Mouse (Mus musculus): ENCODE results near the gene Fcgr2b. TPM values are rescaled to one million over a fixed set of nuclear protein-coding genes. Genes with fewer than 3 reads are reported as not detected.
"Not testable (repeated sequence)": the region's sequence is repeated elsewhere in the genome, so short reads cannot be mapped to it uniquely, and the experiment has no call there.

Fcgr2b gene
- polyA plus RNA-seq (2012; rRNA removed) = 7.0 and 8.1 TPM in 2 replicates

DNA sequence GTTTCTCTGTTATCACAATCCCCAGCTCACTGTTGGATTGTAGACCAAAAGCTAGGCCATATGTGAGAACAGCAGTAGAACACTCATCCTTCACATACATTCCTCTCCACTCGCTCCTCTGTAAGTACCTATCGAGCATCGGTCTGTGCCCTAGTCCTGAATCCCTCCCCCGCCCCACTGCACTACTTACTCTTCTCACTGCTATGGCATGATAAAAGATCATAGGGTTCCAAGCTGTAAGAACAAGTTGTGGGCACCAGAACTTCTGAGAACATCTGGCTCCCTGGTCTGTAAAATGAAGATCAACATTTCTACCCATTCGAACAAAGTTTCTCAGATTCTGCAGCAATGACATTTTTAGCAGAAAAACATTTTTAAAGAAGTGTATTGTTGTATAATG is at the start of gene Fcgr2b:
Gene Fcgr2b (minus strand): TSS at position 101 of the 400 bp plus-strand sequence.
- no peak for DNase-seq (ENCODE audit: extremely low spot score in 1 of 2, low spot score in 1 of 2)

DNA sequence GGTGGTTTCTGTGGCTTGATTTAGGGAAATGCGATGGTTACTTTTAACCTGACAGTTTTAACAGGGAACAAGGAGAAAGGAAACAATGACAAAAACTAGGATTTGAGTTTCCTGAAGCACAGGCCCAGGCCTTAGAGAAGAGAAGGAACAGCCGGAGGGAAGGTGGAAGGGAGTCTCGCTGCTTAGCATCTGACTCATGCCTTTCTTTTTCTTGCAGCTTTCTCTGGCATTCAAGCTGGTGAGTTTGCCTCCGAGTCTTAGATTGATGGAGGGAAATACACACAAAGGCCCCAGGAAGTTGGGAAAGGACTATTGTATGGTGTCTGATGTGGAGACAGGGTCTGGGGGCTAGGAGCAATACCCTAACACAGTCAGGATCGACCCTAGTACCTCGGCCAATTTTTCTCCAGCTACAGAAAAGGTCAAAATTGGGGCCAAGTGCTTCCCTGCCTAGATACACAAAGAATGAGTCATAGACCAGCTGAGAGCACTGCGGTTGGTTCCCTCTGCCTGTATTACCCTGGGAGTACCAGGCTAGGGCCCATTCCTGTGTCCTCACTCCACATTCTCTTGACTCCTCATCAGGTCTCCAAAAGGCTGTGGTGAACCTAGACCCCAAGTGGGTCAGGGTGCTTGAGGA is 43.1 kb upstream of the Fcgr2b start:
- DNase-seq (ENCODE audit: extremely low spot score in 1 of 2, low spot score in 1 of 2) = peak; percentile 20 to 60

DNA sequence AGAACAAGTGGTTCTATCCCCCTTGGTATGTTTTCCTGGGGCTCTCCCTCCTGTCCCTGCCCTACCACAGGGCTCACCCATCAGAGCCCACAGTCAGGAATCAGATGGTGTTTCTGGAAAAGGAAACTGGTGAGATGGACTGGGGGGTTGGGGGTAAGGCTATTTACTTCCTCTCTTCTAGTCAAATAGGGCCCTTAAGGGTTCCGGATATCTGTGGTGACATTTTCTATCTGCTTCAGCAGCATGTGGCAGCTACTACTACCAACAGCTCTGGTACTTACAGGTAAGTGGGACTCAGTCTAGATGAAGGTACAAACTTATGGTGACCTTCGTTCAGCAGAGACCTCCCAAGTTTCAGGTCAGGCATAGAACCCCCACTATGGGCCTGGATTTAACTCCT is 42.4 kb upstream of the Fcgr2b start, which contains the start of gene Fcgr4:
Gene Fcgr4 (plus strand): TSS at position 184 of the 400 bp plus-strand sequence.
- no peak for DNase-seq (ENCODE audit: extremely low spot score in 1 of 2, low spot score in 1 of 2)

GRCm38 (mm10) chr1:171017468-171018158 is 41.3 kb upstream of the Fcgr2b start:
- no peak for DNase-seq (ENCODE audit: extremely low spot score in 1 of 2, low spot score in 1 of 2)

DNA sequence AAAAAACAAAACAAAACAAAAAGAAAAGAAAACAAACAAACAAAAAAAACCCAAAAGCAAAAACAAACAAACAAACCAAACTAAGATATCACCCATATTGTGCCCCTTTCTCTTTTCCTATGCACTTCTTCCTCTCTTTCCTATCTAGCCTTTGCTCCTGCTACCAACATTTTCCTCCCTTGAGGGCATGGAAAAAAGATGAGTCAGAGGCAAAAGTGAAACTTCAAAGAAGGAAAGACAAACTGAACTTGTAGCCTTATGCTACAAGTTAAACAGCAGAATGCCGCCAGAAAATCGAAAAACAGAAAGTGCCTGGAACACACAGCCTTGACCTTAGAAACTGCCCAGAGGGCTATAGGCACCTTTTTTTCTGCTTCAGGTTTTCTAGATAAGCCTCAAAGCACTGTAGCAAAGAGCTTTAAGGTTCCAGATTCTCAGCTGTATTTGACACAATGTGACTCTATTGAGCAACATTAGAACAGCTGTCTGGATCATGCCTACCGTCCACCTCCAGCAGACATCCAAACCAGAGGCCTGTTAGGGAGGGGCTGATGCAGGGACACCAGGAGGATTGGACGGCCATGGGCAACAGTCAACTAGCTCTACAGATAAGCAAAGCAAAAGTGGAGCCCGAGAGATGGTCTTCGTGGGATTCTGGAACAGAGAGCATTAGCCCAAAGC is 40.5 kb upstream of the Fcgr2b start:
- no peak for DNase-seq (ENCODE audit: extremely low spot score in 1 of 2, low spot score in 1 of 2)

DNA sequence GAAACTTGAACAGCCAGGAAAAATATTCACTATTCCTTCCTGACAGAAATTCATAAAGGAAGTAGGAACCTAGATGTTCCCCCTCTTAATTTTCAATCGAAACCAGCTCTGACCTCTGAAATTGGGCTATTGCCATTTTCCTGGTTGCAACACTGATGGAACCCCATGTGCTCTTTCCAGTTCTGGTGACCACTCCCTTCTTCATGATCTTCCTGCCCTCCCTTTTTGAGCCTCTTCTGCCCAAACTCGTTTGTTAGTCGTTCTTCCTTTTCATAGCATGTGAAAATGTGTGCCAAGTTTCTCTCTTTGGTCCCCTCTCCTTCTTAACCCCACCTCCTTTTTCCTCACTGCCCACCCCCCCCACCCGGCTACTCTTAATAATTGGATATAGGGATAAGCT is 35.4 kb upstream of the Fcgr2b start:
- DNase-seq (ENCODE audit: extremely low spot score in 1 of 2, low spot score in 1 of 2) = no peak

- DNase-seq (ENCODE audit: extremely low spot score in 1 of 2, low spot score in 1 of 2) = no peak
Measured at GRCm38 (mm10) chr1:171006905-171007304, 30.6 kb upstream of the Fcgr2b start.

GRCm38 (mm10) chr1:171006335-171006734 is 30.0 kb upstream of the Fcgr2b start:
- no peak for DNase-seq (ENCODE audit: extremely low spot score in 1 of 2, low spot score in 1 of 2)

DNA sequence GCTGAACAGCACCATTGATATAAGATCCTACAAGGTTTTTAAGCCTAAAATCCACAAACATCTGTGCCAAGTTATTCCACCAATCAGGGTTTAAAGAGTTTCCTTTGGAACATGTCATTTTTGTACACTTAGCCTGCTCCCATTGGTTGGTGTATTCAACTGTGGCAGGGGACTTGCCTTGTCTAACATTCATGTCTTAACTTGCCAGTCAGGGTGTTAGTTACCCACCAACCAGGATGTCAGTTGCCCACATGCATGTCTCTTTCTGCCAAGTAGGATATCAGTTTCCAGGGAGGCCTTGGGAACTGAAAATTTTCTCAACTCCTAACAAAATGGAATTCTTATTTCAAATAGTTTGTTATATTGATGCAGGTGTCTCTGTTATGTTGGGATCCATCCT is 29.2 kb upstream of the Fcgr2b start:
- no peak for DNase-seq (ENCODE audit: extremely low spot score in 1 of 2, low spot score in 1 of 2)

- no peak for DNase-seq (ENCODE audit: extremely low spot score in 1 of 2, low spot score in 1 of 2)
Measured at GRCm38 (mm10) chr1:171005081-171005480, 28.7 kb upstream of the Fcgr2b start.

DNA sequence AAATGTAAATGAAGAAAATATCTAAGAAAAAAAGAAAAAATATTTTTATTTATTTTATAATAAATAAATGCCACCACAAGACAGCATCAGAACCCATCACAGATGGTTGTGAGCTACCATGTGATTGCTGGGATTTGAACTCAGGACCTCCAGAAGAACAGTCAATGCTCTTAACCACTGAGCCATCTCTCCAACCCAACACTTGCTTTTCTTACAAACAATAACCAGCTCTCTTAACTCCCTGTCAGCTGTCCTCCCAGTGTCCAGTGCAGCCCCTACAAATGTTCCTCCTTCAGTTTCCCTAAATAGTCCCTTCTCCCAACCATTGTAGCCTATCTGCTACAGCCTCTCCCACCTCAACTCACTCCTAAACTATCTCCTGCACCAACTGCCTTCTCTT is 23.5 kb upstream of the Fcgr2b start:
- no peak for DNase-seq (ENCODE audit: extremely low spot score in 1 of 2, low spot score in 1 of 2)

GRCm38 (mm10) chr1:170997756-170998655 is 21.7 kb upstream of the Fcgr2b start:
- DNase-seq (ENCODE audit: extremely low spot score in 1 of 2, low spot score in 1 of 2) = peak; percentile 58 to 79

- DNase-seq (ENCODE audit: extremely low spot score in 1 of 2, low spot score in 1 of 2) = peak in 1 of 2 experiments; percentile 79
Measured at GRCm38 (mm10) chr1:170996753-170997152, 20.4 kb upstream of the Fcgr2b start.

DNA sequence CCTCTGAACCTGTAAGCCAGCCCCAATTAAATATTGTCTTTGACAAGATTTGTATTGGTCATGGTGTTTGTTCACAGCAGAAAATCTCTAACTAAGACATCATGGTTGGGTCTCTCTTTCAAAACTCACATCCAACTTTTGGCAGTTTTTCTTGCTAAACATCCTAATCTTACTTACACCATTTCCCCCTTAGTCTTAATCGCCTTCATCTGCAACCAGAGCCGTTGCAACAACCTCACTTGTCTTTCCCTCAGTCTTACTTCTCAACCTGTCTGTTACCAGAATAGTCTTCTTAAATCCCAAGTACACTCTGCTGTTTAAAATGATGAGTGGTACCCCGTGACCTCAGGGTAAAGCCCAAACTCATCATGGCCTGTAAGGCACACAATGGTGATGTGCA is 19.7 kb upstream of the Fcgr2b start:
- no peak for DNase-seq (ENCODE audit: extremely low spot score in 1 of 2, low spot score in 1 of 2)

GRCm38 (mm10) chr1:170992550-170992949 is 16.2 kb upstream of the Fcgr2b start:
- peak; percentile 24 to 70 for DNase-seq (ENCODE audit: extremely low spot score in 1 of 2, low spot score in 1 of 2)

- DNase-seq (ENCODE audit: extremely low spot score in 1 of 2, low spot score in 1 of 2) = no peak
Measured at GRCm38 (mm10) chr1:170989656-170990055, 13.3 kb upstream of the Fcgr2b start.

DNA sequence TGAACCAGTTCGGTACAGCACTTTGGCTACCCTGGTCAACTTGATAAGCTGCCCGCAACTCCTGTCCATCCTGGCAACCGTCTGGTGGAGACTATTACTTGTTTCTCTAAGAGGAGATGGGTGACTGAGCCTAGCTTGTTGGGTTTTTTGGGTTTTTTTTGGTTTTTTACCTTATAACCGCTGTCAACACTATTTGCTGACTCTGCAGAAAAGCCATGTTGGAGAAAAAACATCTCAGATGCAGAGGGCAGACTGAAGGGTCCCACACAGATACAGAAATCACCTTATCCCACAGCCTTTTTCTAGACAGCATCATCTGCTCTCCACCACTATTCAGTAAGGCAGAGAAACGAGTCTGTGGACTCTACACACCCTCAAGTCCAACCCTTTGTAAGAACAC is 9.5 kb upstream of the Fcgr2b start:
- DNase-seq (ENCODE audit: extremely low spot score in 1 of 2, low spot score in 1 of 2) = no peak

DNA sequence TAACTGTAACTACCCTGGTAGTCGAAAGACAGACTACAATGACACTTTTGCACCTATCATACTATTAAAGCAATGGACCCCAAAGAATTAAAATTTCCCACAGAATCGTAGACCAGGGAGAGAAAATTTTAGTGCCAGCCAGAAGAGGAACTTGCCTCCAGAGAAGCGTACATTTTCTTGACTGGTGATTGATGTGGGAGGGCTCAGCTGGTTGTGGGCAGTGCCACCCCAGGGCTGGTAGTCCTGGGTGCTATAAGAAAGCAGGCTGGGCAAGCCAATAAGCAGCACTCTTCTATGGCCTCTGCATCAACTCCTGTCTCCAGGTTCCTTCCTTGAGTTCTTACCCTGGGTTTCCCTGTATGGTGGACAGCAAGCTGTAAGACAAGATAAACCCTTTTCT is 8.7 kb upstream of the Fcgr2b start:
- no peak for DNase-seq (ENCODE audit: extremely low spot score in 1 of 2, low spot score in 1 of 2)

DNA sequence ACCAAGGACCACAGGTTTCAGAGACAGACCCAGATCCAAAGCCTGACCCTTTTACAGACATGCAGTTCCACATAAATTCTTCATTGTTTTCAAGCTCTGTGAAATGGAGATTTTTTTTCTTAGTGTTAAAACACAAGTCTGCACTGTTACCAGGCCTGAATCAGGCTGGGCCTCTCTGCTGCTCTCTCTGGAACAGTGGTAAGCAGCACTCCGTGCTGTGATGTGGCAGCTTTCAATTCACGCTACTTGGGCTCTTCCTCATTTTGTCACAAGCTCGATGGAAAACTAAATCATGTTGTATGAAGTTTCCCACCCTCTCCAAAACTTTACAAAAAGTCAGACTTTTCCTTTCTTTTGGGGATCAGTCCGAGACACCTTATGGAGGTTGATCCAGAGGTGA is 6.7 kb upstream of the Fcgr2b start:
- no peak for DNase-seq (ENCODE audit: extremely low spot score in 1 of 2, low spot score in 1 of 2)

DNA sequence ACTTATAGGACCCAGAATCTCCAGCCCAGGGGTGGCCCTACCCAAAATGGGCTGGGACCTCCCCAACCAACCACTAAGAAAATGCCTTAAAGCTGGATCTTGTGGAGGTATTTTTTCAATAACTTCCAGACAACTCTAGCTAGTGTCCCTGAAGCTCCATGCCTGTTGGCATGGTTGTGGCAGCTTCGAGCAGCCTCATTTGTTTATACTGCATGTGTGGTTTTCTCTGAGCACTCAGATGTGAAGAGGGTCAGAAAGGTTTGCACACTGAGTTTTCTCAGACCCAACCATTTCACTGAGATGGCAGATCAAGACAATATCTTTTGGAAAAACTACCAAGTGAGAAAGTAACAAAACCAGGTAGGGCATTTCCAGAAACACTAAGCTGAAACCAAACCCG is 6.0 kb upstream of the Fcgr2b start:
- DNase-seq (ENCODE audit: extremely low spot score in 1 of 2, low spot score in 1 of 2) = no peak

- DNase-seq (ENCODE audit: extremely low spot score in 1 of 2, low spot score in 1 of 2) = not testable (repeated sequence)
Measured at GRCm38 (mm10) chr1:170981679-170982078, 5.3 kb upstream of the Fcgr2b start.

Measured in frontal cortex, adult 2 months (tissue).